Mouse (Mus musculus): ENCODE data around the gene Hilpda. TPM values are rescaled to one million over a fixed set of nuclear protein-coding genes. Genes with fewer than 3 reads are reported as not detected.

Hilpda gene
- polyA plus RNA-seq (2014; fragmentation: Nextera tagmentation; extraction: Ambion mirVana) = 46.6 and 54.6 TPM in 2 replicates

GRCm38 (mm10) chr6:29272312-29273072 lies at the start of gene Hilpda:
Hilpda (plus strand) TSS chr6:29272488.
- DNase-seq (ENCODE audit: low spot score) (peak; percentile 97), ATAC-seq (peak; percentile 99)
- peak within 1 kb of the TSS; percentile 58; the same call in 1 of the 2 replicates for H3K27ac ChIP-seq (ENCODE audit: low read depth, low read length)
- no peaks in the 10 kb centered on the region for H3K27me3 ChIP-seq (replicated peaks; ENCODE audit: control insufficient read depth, insufficient read depth, low read length)
- WGBS = under 1% methylated on average over 46 of the region's 46 CpGs
- H3K36me3 ChIP-seq (ENCODE audit: control insufficient read depth, insufficient read depth, low read length) = 0 out of 2 replicates have a peak, but pooled peaks cover 7% of the 10 kb centered on the region
- peaks cover 4% of the 10 kb centered on the region; the same call in 1 of the 2 replicates for H3K4me1 ChIP-seq (ENCODE audit: control insufficient read depth, insufficient read depth, low read length)
- peak within 1 kb of the TSS; percentile 66 for H3K4me3 ChIP-seq (ENCODE audit: low read depth, low read length)
- peak within 1 kb of the TSS; percentile 48 for H3K4me2 ChIP-seq (ENCODE audit: low read length)
- H3K9me3 ChIP-seq (replicated peaks; ENCODE audit: control insufficient read depth, low read length) = no peaks in the 10 kb centered on the region
- peak within 1 kb of the TSS; percentile 63 for H3K9ac ChIP-seq (ENCODE audit: low read length)

- no peaks in the 10 kb centered on the region for H3K27me3 ChIP-seq (replicated peaks; ENCODE audit: control insufficient read depth, insufficient read depth, low read length)
Measured at GRCm38 (mm10) chr6:29229265-29229913, 42.9 kb upstream of the Hilpda start.

GRCm38 (mm10) chr6:29230386-29230785 lies 41.9 kb upstream of the Hilpda start:
- Histone ChIP-seq H3K27me3 (replicated peaks; ENCODE audit: control insufficient read depth, insufficient read depth, low read length) (no peaks in the 10 kb centered on the region), H3K4me3 (ENCODE audit: low read depth, low read length) (no peak overlapping the region), H3K4me2 (ENCODE audit: low read length) (no peak overlapping the region), H3K9ac (ENCODE audit: low read length) (no peak overlapping the region), H3K4me1 (ENCODE audit: control insufficient read depth, insufficient read depth, low read length) (no peaks in the 10 kb centered on the region), H3K27ac (ENCODE audit: low read depth, low read length) (no peak overlapping the region), H3K36me3 (ENCODE audit: control insufficient read depth, insufficient read depth, low read length) (no peaks in the 10 kb centered on the region), H3K9me3 (replicated peaks; ENCODE audit: control insufficient read depth, low read length) (no peaks in the 10 kb centered on the region)
- DNase-seq (ENCODE audit: low spot score) = no peak
- WGBS = 69% methylated on average over 6 of the region's 6 CpGs
- ATAC-seq = no peak

More at GRCm38 (mm10) chr6:29229265-29229913, 42.9 kb upstream of the Hilpda start:
- no peaks in the 10 kb centered on the region for H3K4me1 ChIP-seq (ENCODE audit: control insufficient read depth, insufficient read depth, low read length)
- H3K27ac ChIP-seq (ENCODE audit: low read depth, low read length) = no peak overlapping the region
- WGBS = 88% methylated on average over 6 of the region's 6 CpGs
- no peaks in the 10 kb centered on the region for H3K9me3 ChIP-seq (replicated peaks; ENCODE audit: control insufficient read depth, low read length)
- DNase-seq (ENCODE audit: low spot score) = no peak
- no peak for ATAC-seq
- H3K4me2 ChIP-seq (ENCODE audit: low read length) = no peak overlapping the region
- H3K36me3 ChIP-seq (ENCODE audit: control insufficient read depth, insufficient read depth, low read length) = no peaks in the 10 kb centered on the region
- H3K4me3 ChIP-seq (ENCODE audit: low read depth, low read length) = no peak overlapping the region
- no peak overlapping the region for H3K9ac ChIP-seq (ENCODE audit: low read length)

- Histone ChIP-seq H3K27ac (ENCODE audit: low read depth, low read length) (no peak overlapping the region), H3K4me1 (ENCODE audit: control insufficient read depth, insufficient read depth, low read length) (no peaks in the 10 kb centered on the region), H3K9ac (ENCODE audit: low read length) (no peak overlapping the region), H3K4me3 (ENCODE audit: low read depth, low read length) (no peak overlapping the region), H3K36me3 (ENCODE audit: control insufficient read depth, insufficient read depth, low read length) (no peaks in the 10 kb centered on the region), H3K27me3 (replicated peaks; ENCODE audit: control insufficient read depth, insufficient read depth, low read length) (no peaks in the 10 kb centered on the region), H3K9me3 (replicated peaks; ENCODE audit: control insufficient read depth, low read length) (no peaks in the 10 kb centered on the region), H3K4me2 (ENCODE audit: low read length) (no peak overlapping the region)
- DNase-seq (ENCODE audit: low spot score) (no peak), ATAC-seq (no peak)
- 84% methylated on average over 3 of the region's 3 CpGs for WGBS
Measured at GRCm38 (mm10) chr6:29231799-29232198, 40.5 kb upstream of the Hilpda start.

GRCm38 (mm10) chr6:29232321-29232720 lies 40.0 kb upstream of the Hilpda start:
- H3K36me3 ChIP-seq (ENCODE audit: control insufficient read depth, insufficient read depth, low read length) = no peaks in the 10 kb centered on the region
- DNase-seq (ENCODE audit: low spot score) (no peak), ATAC-seq (no peak)
- H3K9me3 ChIP-seq (replicated peaks; ENCODE audit: control insufficient read depth, low read length) = no peaks in the 10 kb centered on the region
- no peak overlapping the region for H3K4me3 ChIP-seq (ENCODE audit: low read depth, low read length)
- no peaks in the 10 kb centered on the region for H3K4me1 ChIP-seq (ENCODE audit: control insufficient read depth, insufficient read depth, low read length)
- WGBS = 82% methylated on average over 6 of the region's 6 CpGs
- no peaks in the 10 kb centered on the region for H3K27me3 ChIP-seq (replicated peaks; ENCODE audit: control insufficient read depth, insufficient read depth, low read length)
- H3K27ac ChIP-seq (ENCODE audit: low read depth, low read length) = no peak overlapping the region
- H3K9ac ChIP-seq (ENCODE audit: low read length) = no peak overlapping the region
- no peak overlapping the region for H3K4me2 ChIP-seq (ENCODE audit: low read length)

- 78% methylated on average over 3 of the region's 3 CpGs for WGBS
- no peak for DNase-seq (ENCODE audit: low spot score)
- no peaks in the 10 kb centered on the region for H3K36me3 ChIP-seq (ENCODE audit: control insufficient read depth, insufficient read depth, low read length)
- H3K27ac ChIP-seq (ENCODE audit: low read depth, low read length) = no peak overlapping the region
- no peaks in the 10 kb centered on the region for H3K27me3 ChIP-seq (replicated peaks; ENCODE audit: control insufficient read depth, insufficient read depth, low read length)
- no peaks in the 10 kb centered on the region for H3K4me1 ChIP-seq (ENCODE audit: control insufficient read depth, insufficient read depth, low read length)
- H3K9ac ChIP-seq (ENCODE audit: low read length) = no peak overlapping the region
- H3K4me2 ChIP-seq (ENCODE audit: low read length) = no peak overlapping the region
- no peak for ATAC-seq
- H3K9me3 ChIP-seq (replicated peaks; ENCODE audit: control insufficient read depth, low read length) = no peaks in the 10 kb centered on the region
- no peak overlapping the region for H3K4me3 ChIP-seq (ENCODE audit: low read depth, low read length)
Measured at GRCm38 (mm10) chr6:29233710-29234109, 38.6 kb upstream of the Hilpda start.

GRCm38 (mm10) chr6:29234272-29234671 lies 38.0 kb upstream of the Hilpda start:
- no peak for ATAC-seq
- Histone ChIP-seq H3K9ac (ENCODE audit: low read length) (no peak overlapping the region), H3K4me1 (ENCODE audit: control insufficient read depth, insufficient read depth, low read length) (no peaks in the 10 kb centered on the region), H3K4me2 (ENCODE audit: low read length) (no peak overlapping the region), H3K9me3 (replicated peaks; ENCODE audit: control insufficient read depth, low read length) (no peaks in the 10 kb centered on the region), H3K4me3 (ENCODE audit: low read depth, low read length) (no peak overlapping the region), H3K36me3 (ENCODE audit: control insufficient read depth, insufficient read depth, low read length) (no peaks in the 10 kb centered on the region), H3K27ac (ENCODE audit: low read depth, low read length) (no peak overlapping the region), H3K27me3 (replicated peaks; ENCODE audit: control insufficient read depth, insufficient read depth, low read length) (no peaks in the 10 kb centered on the region)
- 51% methylated on average over 8 of the region's 8 CpGs for WGBS
- peak; percentile 22 for DNase-seq (ENCODE audit: low spot score)

GRCm38 (mm10) chr6:29240806-29241205 lies 31.5 kb upstream of the Hilpda start:
- Histone ChIP-seq H3K4me2 (ENCODE audit: low read length) (no peak overlapping the region), H3K9ac (ENCODE audit: low read length) (no peak overlapping the region), H3K4me1 (ENCODE audit: control insufficient read depth, insufficient read depth, low read length) (no peaks in the 10 kb centered on the region), H3K27me3 (replicated peaks; ENCODE audit: control insufficient read depth, insufficient read depth, low read length) (no peaks in the 10 kb centered on the region), H3K27ac (ENCODE audit: low read depth, low read length) (no peak overlapping the region), H3K36me3 (ENCODE audit: control insufficient read depth, insufficient read depth, low read length) (no peaks in the 10 kb centered on the region), H3K4me3 (ENCODE audit: low read depth, low read length) (no peak overlapping the region), H3K9me3 (replicated peaks; ENCODE audit: control insufficient read depth, low read length) (no peaks in the 10 kb centered on the region)
- ATAC-seq = no peak
- WGBS = 45% methylated on average over 2 of the region's 2 CpGs
- peak; percentile 59 for DNase-seq (ENCODE audit: low spot score)

GRCm38 (mm10) chr6:29241697-29242096 lies 30.6 kb upstream of the Hilpda start:
- H3K27ac ChIP-seq (ENCODE audit: low read depth, low read length) = no peak overlapping the region
- H3K27me3 ChIP-seq (replicated peaks; ENCODE audit: control insufficient read depth, insufficient read depth, low read length) = no peaks in the 10 kb centered on the region
- H3K4me2 ChIP-seq (ENCODE audit: low read length) = no peak overlapping the region
- ATAC-seq = no peak
- WGBS = 45% methylated on average over 2 of the region's 2 CpGs
- no peak for DNase-seq (ENCODE audit: low spot score)
- H3K36me3 ChIP-seq (ENCODE audit: control insufficient read depth, insufficient read depth, low read length) = no peaks in the 10 kb centered on the region
- H3K9ac ChIP-seq (ENCODE audit: low read length) = no peak overlapping the region
- no peak overlapping the region for H3K4me3 ChIP-seq (ENCODE audit: low read depth, low read length)
- no peaks in the 10 kb centered on the region for H3K4me1 ChIP-seq (ENCODE audit: control insufficient read depth, insufficient read depth, low read length)
- H3K9me3 ChIP-seq (replicated peaks; ENCODE audit: control insufficient read depth, low read length) = no peaks in the 10 kb centered on the region
